Mouse (Mus musculus) inflammation-experienced regulatory T-cells, adult 6 months (primary cell): ENCODE results near the gene Pla2g12a. TPM values are rescaled to one million over a fixed set of nuclear protein-coding genes. Genes with fewer than 3 reads are reported as not detected.
A peak's percentile ranks its signal among the peaks of the same experiment; 100 is the strongest.

ENCODE experiments used
- ATAC-seq: one replicate; pipeline ENCODE4 v1.8.0; 2017
- polyA plus RNA-seq, 3 experiments: library from polyadenylated mRNA; unstranded; fragments of 100-300 nt; shearing (Covaris generic); gene quantifications; one replicate each; pipeline ENCODE4 v1.2.1; 2017

The Pla2g12a gene
- polyA plus RNA-seq, result 1 to 10 TPM in 2 of 3 experiments, under 1 TPM in 1; 0.92 to 2.5 (median 1.1) TPM

DNA sequence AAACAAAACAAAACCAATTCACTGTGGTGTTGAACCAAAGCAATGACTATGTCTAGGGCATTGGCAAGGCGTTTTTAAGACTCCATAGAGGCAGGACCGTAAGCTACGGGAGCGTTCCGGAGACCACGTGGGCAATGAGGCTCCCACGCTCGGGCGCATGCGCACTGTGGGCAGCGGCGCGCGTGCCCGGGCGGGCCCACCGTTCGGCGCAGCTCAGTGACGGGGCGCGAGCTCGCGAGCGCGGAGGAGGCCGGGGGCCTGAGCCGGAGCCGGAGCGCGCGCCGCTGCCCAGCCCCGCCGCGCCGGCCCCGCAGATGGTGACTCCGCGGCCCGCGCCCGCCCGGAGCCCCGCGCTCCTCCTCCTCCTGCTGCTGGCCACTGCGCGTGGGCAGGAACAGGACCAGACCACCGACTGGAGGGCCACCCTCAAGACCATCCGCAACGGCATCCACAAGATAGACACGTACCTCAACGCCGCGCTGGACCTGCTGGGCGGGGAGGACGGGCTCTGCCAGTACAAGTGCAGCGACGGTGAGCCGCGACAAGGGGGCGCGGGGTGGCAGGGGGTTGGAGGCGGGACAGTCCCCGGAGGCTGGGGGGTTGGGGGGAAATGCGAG, at the start of gene Pla2g12a:
Gene Pla2g12a (plus strand): TSS at position 202 of the 617 bp plus-strand sequence.
- ATAC-seq, result peak; percentile 84

DNA sequence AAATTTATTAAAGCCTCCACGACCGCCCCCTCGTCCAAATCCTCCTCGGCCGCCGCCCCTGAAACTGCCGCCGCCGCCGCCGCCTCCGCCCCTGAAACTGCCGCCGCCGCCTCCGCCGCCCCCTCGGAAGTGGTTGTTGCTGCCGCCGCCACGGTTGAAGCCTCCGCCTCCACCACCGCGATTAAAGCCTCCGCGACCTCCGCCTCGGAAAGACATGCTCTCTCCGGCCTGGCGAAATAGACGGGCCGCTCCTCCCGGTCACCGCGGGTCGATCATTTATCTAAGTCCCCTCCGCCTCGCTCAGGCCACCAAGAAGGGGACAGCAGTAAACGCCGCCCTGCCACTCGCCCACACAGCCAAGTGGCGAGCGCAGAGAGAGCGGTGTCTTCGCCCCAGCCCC, 47.8 kb upstream of the Pla2g12a start:
- ATAC-seq, result peak; percentile 24

DNA sequence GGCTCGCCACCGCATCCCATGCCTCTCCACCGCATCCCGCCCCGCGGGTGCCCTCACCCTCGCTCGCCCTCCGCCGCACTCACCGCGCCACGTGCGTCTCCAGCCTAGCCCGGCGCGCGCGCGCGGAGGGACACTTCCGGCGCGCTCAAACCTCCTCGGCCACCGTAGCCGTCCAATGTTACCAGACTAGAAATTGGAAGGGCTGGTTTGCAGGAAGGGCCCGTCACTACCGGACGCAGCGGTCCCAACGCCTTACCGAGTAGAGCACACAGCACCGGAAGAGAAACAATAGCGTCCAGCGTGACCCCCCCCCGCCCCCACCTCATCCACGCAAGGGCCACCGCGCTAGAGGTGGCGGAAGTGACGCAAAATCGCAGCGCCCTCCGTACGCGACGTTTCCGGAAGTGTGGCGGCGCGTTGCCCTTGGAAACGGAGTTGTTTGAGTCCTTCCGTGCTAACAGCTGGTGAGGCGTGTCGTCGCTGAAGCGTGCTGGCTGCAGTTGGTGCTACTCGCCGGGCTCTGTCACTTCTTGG, 47.3 kb upstream of the Pla2g12a start, which contains the start of gene Gar1:
Gene Gar1 (minus strand): TSS at position 362 of the 534 bp plus-strand sequence.
- peak; percentile 92 for ATAC-seq

DNA sequence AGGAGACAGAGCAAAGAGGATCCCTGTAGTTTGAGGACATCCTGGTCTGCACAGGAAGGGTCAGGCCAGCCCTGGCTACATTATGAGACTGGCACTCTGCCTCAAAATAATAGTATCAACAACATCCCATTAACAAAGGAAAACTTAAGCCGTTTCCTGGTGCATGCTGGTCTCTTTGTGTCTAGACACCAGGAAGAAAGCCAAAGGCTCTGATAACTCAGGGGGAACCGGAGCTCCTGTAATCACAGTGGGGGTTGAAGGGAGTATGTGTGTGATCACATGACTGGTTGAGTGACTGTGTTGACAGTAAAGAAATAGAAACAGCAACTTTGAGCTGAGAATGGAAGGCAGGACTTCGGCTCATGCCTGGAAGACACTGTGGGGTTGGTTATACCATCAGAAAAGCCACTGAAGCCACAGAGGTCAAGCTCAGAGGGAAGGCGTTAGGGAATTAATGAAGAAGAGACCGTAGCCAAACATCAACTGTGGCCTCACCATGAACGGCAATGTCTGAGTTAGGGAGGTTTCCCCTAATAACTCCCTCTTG, 42.9 kb upstream of the Pla2g12a start, which contains the start of gene Cfi:
Gene Cfi (plus strand): TSS at position 497 of the 547 bp plus-strand sequence.
- no peak for ATAC-seq

DNA sequence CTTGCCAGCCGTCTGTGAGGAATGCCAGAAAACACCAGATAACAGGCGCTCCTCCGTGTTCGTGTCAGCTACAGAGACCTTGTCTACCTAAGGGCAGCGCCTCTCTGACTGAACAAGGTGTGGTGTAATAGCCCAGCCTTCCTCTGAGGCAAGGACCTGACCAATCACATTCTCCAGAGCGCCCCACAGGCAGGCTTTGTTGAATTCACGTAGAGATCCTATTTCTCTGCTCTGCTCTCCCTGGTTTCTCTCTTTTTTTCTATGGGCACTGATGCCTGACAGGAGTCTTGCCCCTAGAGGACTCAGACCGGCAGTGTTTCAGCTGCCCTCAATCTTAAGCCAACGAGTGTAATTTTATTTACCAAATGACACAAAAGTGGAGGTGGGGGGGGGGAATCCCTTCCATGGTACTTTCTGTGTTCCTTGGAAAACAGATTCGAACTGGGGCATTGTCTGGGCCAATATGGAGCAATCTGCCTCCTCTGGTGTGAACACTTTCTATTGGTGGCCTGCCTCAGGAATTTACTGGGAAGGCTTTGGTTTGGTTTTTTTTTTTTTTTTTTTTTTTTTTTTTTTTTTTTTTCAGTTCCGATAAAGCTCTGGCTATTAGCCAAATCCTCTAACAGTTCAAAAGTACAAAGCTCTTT, 42.2 kb upstream of the Pla2g12a start:
- no peak for ATAC-seq

DNA sequence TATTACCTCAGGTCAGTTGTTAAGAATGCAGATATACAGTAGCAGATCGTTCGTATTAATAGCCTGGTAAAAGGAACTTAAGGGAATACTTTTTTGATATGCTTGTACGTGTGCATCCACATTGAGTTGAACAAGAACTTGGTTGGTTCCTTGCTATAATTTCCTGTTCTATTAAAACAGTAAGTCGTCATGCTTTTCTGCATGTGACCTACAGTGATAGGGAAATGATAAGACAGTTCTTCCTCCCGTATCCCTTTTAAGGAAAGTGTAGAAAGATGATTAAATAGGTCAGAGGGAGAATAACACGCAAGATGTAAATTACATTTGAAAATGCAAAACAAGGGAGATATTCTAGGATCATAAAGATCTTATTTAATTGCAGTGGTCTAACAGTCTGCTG, 41.4 kb upstream of the Pla2g12a start:
- ATAC-seq, result no peak

DNA sequence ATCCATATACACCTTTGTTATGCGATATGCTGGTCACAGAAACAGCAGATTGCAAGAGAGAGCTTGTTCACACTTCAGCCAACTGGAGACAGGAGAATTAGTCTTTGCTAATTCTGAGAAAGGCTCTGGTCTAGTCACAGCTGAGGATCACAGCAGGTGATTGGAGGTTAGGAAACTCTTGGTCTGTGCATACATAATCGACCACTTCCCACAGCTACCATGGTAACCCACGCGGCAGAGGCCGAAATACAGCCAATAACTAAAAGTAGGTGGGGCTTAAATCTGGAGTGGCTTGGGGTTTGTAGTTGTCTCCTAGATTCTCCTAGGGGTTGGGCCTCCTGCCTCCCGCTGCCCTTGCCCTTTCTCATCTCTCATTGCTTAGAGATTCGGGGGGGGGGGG, 40.4 kb upstream of the Pla2g12a start:
- ATAC-seq, result no peak

DNA sequence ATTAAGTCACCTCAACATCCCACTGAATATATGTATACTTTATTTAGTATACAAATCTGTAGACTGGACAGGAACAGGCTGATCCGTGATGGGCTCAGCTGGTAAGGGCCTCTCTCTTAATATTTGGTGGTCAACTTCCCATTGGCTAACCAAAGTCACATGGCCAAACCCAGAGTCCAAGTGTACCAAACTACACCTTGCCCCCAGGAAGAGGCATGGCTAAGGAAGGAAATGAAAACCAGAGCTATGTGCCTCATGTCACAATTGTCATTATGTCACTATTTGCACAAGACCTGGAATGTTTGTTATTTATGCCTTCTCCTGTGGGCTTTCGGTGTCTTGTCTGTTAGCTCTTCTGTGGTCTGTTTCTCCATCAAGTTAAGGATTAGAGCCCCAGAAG, 32.5 kb upstream of the Pla2g12a start:
- no peak for ATAC-seq

DNA sequence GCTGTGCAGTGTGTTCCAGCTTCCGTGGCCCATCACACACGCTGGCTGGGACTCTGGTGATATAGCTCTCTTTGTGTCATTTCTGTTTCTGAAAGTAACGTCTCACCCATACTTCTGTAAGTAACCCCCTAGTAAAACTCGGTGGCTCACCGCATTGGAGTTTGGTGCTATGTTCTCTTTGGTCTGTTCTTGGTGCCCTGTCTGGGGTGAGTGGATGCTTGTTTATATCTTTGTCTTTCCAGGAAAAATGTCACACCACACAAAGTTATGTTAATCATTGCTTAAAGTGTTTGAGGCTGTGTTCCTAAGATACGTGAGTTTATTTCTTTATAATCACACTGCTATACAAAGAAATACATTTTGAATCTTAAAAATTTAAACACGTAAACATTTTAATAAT, 31.6 kb upstream of the Pla2g12a start:
- ATAC-seq, result no peak

DNA sequence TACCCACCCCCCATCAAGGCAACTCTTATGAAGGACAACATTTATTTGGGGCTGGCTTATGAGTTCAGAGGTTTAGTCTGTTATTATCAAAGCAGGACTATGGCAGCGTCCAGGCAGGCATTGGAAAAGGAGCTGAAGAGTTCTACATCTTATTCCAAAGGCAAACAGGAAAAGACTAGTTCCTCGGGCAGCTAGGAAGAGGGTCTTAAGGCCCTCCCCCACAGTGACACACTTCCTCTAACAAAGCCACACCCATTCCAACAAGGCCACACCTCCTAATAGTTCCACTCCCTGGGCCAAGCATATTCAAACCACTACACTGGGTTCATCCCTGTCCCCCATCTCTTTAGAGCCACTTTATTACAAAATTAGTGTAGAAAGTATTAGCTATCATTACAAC, 15.8 kb upstream of the Pla2g12a start:
- no peak for ATAC-seq

DNA sequence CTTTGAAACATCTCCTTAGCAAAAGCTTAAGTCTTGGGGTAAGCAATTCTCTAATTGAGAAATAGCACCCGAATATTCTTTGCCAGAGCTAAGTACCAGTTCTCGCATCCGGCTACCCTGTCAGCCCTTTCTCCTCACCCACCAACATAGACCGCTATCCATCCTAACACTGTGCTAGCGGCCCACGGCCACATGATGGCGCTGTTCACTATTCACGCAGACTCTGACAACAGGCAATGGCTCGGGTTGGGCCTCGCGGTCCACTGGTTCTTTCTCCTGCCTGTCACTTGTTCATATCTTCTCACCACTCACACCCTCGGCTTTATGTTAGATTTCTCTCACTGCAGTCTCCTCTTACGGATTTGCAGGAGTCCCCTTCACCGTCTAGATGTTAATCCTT, 14.7 kb upstream of the Pla2g12a start:
- ATAC-seq, result peak; percentile 46

DNA sequence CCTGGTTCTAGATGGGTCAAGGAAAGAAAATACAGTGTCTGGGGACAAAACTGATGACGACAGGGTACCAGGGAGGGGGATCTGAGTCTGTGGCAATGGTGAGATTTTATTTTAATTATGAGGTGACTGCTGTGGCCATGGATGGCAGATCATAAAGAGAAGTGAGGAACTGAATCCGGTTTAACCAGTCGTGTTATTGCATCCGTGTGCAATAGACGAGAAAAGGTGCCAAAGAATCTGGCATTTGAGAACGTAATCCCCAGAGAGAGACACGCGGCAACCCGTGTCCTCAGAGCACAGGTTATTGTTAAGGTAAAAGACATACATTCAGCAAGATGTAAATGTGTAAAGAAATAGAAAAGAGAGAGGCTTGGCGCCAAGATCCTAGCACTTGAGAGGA, 1.1 kb upstream of the Pla2g12a start:
- no peak for ATAC-seq

DNA sequence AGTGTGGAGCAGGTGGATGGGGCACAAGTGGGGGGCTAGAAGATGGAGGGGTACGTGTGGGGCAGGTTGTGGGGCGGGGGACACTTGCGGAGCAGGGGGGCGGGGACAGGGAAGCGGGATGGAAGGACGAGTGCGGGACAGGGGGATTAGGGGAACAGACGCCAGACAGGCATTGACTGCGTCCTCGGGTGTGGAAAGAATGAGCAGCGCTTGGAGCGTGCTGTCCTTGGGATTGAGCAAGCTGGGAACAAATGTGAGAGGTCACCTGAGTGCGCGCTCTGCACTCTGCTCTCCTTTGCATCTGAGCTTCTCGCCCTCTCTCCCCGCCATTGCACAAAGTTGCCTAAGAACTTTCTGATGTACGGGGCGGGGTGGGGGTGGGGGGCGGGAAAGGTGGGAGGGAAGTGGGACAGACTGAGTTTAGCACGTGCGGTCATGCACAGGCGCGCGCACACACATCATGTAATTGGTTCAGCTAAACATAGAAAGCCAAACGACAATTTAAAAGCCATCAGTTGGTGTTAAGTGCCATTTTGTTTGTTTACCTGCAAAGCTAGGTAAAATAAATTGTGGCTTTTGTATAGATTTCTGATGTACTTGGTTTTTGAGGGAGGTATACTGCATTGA, 838 bp downstream of the Pla2g12a start:
- ATAC-seq, result peak; percentile 2

DNA sequence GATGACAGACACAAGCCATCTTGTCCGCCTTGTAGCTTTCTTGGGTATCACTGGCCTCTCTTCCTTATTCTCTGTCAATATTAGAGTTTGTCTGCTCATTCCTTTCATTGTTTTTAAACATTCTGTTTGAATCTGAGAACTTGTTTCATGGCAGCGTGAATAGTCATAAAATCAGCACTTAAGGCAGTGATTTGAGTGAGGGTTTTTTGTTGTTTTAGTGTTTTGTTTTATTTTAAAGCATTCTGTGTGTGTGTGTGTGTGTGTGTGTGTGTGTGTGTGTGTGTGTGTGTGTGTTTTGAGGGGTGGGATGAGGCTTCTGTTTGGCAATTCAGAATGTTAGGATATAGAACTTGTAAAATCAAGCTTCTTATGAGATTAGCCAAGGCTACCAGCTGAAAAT, 1.5 kb downstream of the Pla2g12a start:
- no peak for ATAC-seq

DNA sequence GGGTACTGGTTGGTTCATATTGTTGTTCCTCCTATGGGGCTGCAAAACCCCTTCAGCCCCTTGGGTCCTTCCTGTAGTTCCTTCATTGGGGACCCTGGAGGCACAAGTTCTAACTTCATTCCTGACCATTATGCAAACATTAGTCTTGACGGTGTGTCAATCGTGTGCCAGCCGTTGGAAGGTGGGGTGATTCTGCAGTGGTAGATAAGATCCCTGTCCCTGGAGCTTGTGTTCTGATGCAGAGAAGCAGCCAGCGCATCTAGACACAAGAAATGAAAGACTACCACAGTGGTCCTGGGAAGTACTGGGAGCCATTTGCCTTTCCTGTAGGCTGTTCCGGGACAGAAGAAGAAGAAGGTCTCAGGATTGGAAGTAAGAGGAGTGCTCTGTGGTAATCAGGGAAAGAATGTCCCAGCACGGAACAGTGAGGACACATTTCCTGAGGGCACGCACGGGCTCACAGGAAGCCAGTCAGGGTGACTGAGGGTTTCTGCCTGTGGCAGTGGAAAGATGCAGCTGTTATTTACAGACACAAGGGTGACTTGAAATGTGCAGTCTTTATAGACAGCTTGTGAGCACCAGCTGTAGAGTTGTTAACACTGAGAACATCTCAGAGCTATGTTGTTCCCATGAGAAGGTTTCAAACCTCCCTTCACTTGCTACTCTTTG, 2.7 kb downstream of the Pla2g12a start:
- ATAC-seq, result no peak

DNA sequence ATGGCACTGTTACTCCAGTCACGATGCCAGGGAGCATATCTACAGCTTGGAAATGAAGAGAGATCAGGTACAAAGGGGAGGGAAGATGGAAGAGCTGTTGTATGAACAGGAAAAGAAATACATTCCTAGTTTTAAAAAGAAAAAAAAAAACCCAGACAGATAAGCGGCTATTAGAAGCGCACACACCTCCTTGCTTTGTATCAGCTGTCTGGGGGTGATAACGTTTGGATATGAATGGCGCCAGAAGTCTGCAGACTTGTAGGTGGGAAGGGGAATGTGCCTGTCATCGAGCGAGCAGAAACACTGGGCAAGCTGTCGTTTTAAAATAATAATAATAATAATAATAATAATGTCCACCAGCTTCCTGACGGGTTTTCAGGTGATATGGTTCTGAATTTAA, 7.2 kb downstream of the Pla2g12a start:
- ATAC-seq, result no peak

DNA sequence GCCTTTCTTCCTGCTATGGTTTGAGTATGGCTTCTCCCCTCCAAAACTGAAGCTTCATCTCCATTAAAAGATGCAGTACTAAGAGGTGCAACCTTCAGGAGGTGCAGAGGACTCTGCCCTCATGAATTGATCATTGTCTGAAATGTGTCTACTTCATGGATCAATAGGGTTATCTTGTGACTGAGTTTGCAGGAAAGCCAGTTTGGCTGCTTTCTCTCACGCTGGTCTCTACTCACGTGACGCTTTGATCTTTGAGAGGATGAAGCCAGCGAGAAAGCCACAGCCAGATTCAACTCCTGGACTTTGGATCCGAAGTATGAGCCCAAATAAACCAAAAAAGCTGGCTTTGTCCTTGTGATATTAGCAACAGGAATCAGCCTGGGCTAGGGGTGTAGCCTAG, 8.0 kb downstream of the Pla2g12a start:
- ATAC-seq, result no peak

DNA sequence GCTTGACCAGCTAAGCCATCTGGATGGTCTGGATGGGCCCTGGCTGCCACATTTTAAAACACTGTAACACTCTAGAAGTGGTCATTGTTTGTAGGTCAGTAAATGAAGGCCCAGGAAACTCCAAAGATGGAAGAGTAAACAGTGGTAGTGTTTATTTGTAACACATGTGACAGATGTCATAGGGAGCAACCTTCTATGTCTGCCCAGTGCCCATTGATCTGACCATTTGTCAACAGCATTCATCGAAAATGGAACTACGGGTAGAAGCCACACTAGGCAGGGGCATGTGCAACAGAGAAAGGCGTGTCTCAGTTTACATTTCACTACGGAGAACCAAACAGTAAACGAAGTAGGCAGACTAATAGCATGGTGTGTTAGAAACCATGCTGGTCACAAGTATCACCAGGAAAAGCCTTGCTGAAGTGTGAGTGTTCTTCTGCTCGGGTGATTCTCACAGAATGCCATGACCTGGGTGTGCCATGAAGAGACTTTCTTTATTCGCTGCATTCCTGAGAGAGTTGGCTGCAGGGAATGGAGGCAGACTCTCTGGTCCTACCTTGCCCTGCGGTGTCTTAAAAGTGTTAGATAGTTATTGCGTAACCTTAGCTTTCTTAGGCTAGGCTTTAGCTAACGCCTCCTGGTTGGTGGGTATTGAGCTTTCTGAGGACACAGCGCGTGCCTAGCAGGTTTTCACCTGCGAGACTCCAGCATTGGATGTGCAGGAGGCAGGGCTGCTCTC, 9.5 kb downstream of the Pla2g12a start:
- no peak for ATAC-seq

DNA sequence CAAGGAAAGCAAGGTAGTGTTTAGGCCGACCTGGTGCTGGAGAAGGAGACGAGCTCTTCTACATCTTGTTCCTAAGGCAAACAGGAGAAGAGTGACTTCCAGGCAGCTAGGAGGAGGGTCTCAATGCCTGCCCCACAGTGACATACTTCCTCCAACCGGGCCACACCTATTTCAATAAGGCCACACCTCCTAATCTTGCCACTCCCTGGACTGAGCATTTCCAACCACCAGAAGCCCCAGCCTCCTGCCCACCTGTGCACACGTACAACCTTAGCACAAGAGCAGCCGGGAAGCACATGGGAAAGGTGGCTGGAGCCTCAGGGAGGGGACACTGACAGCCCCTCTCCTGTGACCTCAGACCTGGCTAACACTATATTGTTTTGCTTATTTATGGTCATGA, 13.6 kb downstream of the Pla2g12a start:
- ATAC-seq, result no peak

DNA sequence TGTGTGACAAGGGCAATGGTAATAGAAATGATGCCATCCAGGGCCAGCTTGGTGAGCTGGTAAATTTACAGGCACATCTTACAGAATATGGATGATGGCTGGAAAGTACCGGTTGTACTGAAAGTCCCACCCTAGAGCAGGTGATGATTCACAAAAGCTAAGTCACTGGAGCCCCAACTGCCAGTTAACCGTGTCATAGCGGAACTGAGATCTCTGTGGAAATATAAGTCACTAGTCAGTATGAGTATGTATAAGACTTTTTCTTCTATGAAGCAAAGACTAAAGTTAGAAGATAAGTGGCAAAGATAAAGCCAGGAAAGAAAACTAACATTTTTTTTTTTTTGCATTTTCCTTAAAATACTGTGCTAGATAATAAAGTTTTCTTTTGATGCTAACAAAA, 14.7 kb downstream of the Pla2g12a start:
- no peak for ATAC-seq

DNA sequence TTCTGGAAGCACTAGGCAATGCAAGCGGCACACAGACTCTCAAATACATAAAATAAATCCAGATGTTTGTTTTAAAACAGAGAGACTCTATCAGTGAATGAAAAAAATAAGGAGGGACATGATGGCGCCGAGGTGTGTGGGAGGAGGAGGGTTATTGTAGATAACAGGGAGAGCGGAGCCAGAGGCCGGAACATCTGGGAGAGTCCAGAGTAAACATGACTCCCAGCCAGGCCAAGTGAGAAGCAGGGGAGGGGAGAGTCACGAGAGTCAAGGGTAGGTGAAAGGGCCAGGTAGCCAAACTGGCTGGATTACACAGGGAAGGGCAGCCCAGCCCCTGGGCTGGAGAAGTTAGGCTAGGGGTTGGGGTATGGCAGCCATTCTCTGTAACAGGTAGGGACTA, 18.2 kb downstream of the Pla2g12a start:
- no peak for ATAC-seq

DNA sequence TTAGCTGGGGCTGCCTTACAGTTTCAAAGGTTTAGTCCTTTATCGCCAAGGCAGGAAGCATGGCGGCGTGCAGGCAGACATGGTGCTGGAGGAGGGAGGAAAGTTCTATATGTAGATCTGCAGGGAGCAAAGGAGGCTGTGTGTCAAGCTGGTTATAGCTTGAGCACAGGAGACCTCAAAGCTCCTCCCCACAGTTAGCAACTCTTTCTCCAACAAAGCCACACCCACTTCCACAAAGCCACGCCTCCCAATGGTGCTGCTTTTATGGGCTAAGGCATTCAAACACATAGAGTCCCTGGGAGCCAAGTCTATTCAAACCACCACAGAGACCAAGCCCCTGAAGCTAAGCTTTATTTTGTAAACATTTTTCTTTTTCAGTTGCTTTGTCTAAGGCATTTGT, 20.5 kb downstream of the Pla2g12a start:
- no peak for ATAC-seq
